Mouse (Mus musculus): ENCODE data around the gene Gnb4. TPM values are rescaled to one million over a fixed set of nuclear protein-coding genes. Genes with fewer than 3 reads are reported as not detected.

Gnb4 gene
- total RNA-seq, 2 experiments from 2014 or later: 152 to 162 TPM

GRCm38 (mm10) chr3:32617053-32617642 is 763 bp upstream of the Gnb4 start:
- intact Hi-C loops (cut with DNase I): no loop called here

GRCm38 (mm10) chr3:32616006-32616330 is 417 bp downstream of the Gnb4 start:
- DNase-seq (ENCODE audit: extremely low spot score in 1 of 2, low spot score in 2 of 2): no peak
- intact Hi-C loops (cut with DNase I): no loop called here

More at GRCm38 (mm10) chr3:32617053-32617642, 763 bp upstream of the Gnb4 start:
- DNase-seq (ENCODE audit: extremely low spot score in 1 of 2, low spot score in 2 of 2): peak in 1 of 2 experiments; percentile 56

- intact Hi-C loops (cut with DNase I): no loop called here
Measured at GRCm38 (mm10) chr3:32615376-32615775, 1.0 kb downstream of the Gnb4 start.

GRCm38 (mm10) chr3:32614786-32615185 is 1.6 kb downstream of the Gnb4 start:
- DNase-seq (ENCODE audit: extremely low spot score in 1 of 2, low spot score in 2 of 2): no peak
- intact Hi-C loops (cut with DNase I): no loop called here

More at GRCm38 (mm10) chr3:32615376-32615775, 1.0 kb downstream of the Gnb4 start:
- DNase-seq (ENCODE audit: extremely low spot score in 1 of 2, low spot score in 2 of 2): no peak

GRCm38 (mm10) chr3:32611606-32612170 is 4.7 kb downstream of the Gnb4 start:
- DNase-seq (ENCODE audit: extremely low spot score in 1 of 2, low spot score in 2 of 2): peak in 1 of 2 experiments; percentile 59
- intact Hi-C loops (cut with DNase I): loop anchor here (2.0 kb wide), 1 partner anchor 87 kb away; no protein-coding TSS in a partner anchor

GRCm38 (mm10) chr3:32610560-32610959 is 5.8 kb downstream of the Gnb4 start:
- intact Hi-C loops (cut with DNase I): loop anchor here (2.0 kb wide), 1 partner anchor 88 kb away; no protein-coding TSS in a partner anchor
- DNase-seq (ENCODE audit: extremely low spot score in 1 of 2, low spot score in 2 of 2): peak; percentile 58 to 69

- no peak for DNase-seq (ENCODE audit: extremely low spot score in 1 of 2, low spot score in 2 of 2)
- intact Hi-C loops (cut with DNase I): no loop called here
Measured at GRCm38 (mm10) chr3:32609233-32609632, 7.2 kb downstream of the Gnb4 start.

GRCm38 (mm10) chr3:32601055-32601454 is 15.3 kb downstream of the Gnb4 start:
- intact Hi-C loops (cut with DNase I): no loop called here

GRCm38 (mm10) chr3:32599328-32599727 is 17.1 kb downstream of the Gnb4 start:
- intact Hi-C loops (cut with DNase I): no loop called here
- no peak for DNase-seq (ENCODE audit: extremely low spot score in 1 of 2, low spot score in 2 of 2)

More at GRCm38 (mm10) chr3:32601055-32601454, 15.3 kb downstream of the Gnb4 start:
- DNase-seq (ENCODE audit: extremely low spot score in 1 of 2, low spot score in 2 of 2): no peak

GRCm38 (mm10) chr3:32595080-32595479 is 21.3 kb downstream of the Gnb4 start:
- intact Hi-C loops (cut with DNase I): no loop called here
- DNase-seq (ENCODE audit: extremely low spot score in 1 of 2, low spot score in 2 of 2): no peak

- DNase-seq (ENCODE audit: extremely low spot score in 1 of 2, low spot score in 2 of 2): no peak
Measured at GRCm38 (mm10) chr3:32586274-32586673, 30.1 kb downstream of the Gnb4 start.

GRCm38 (mm10) chr3:32583489-32583888 is 32.9 kb downstream of the Gnb4 start:
- no peak for DNase-seq (ENCODE audit: extremely low spot score in 1 of 2, low spot score in 2 of 2)
- intact Hi-C loops (cut with DNase I): no loop called here

More at GRCm38 (mm10) chr3:32586274-32586673, 30.1 kb downstream of the Gnb4 start:
- intact Hi-C loops (cut with DNase I): no loop called here

GRCm38 (mm10) chr3:32581911-32582310 is 34.5 kb downstream of the Gnb4 start:
- DNase-seq (ENCODE audit: extremely low spot score in 1 of 2, low spot score in 2 of 2): no peak
- intact Hi-C loops (cut with DNase I): no loop called here

GRCm38 (mm10) chr3:32580738-32581137 is 35.6 kb downstream of the Gnb4 start:
- intact Hi-C loops (cut with DNase I): no loop called here
- no peak for DNase-seq (ENCODE audit: extremely low spot score in 1 of 2, low spot score in 2 of 2)

- intact Hi-C loops (cut with DNase I): no loop called here
Measured at GRCm38 (mm10) chr3:32578772-32579171, 37.6 kb downstream of the Gnb4 start.

GRCm38 (mm10) chr3:32575151-32575550 is 41.2 kb downstream of the Gnb4 start:
- DNase-seq (ENCODE audit: extremely low spot score in 1 of 2, low spot score in 2 of 2): no peak
- intact Hi-C loops (cut with DNase I): no loop called here

More at GRCm38 (mm10) chr3:32578772-32579171, 37.6 kb downstream of the Gnb4 start:
- DNase-seq (ENCODE audit: extremely low spot score in 1 of 2, low spot score in 2 of 2): no peak

- intact Hi-C loops (cut with DNase I): no loop called here
- no peak for DNase-seq (ENCODE audit: extremely low spot score in 1 of 2, low spot score in 2 of 2)
Measured at GRCm38 (mm10) chr3:32573881-32574280, 42.5 kb downstream of the Gnb4 start.

GRCm38 (mm10) chr3:32573086-32573485 is 43.3 kb downstream of the Gnb4 start:
- no peak for DNase-seq (ENCODE audit: extremely low spot score in 1 of 2, low spot score in 2 of 2)
- intact Hi-C loops (cut with DNase I): no loop called here

- intact Hi-C loops (cut with DNase I): no loop called here
- DNase-seq (ENCODE audit: extremely low spot score in 1 of 2, low spot score in 2 of 2): no peak
Measured at GRCm38 (mm10) chr3:32563401-32563800, 53.0 kb downstream of the Gnb4 start.

GRCm38 (mm10) chr3:32553061-32553460 is 63.3 kb downstream of the Gnb4 start:
- no peak for DNase-seq (ENCODE audit: extremely low spot score in 1 of 2, low spot score in 2 of 2)
- intact Hi-C loops (cut with DNase I): no loop called here
